Mouse (Mus musculus) brain, embryonic 18.5 days (tissue): Measurements from ENCODE around the gene Actn1.

ENCODE experiments used
- DNase-seq: peaks from one replicate; pipeline ENCODE4 v3.0.0-alpha.2; 2012; ENCODE audit warnings: low read depth, low spot score

The Actn1 gene

DNA sequence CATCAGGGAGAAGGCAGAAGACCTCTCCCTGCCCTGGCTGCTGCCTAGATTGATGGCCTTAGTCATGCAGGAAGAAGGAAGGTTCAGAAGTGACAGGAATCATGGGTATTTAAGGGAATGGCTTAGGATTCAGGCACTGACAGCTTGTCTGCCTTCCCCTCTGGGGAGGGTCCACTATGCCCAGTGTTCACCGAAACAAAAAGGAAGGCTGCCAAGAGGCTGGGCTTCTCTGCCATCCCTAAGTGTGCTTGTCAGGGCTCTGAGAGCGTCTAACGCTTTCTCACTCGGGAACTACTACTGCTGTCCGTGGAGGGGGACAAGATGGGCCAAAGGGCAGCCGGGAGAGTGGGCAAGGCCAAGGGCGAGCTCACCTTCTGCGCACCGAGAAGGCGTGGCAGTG lies 69.3 kb downstream of the Actn1 start:
- DNase-seq = no peak

DNA sequence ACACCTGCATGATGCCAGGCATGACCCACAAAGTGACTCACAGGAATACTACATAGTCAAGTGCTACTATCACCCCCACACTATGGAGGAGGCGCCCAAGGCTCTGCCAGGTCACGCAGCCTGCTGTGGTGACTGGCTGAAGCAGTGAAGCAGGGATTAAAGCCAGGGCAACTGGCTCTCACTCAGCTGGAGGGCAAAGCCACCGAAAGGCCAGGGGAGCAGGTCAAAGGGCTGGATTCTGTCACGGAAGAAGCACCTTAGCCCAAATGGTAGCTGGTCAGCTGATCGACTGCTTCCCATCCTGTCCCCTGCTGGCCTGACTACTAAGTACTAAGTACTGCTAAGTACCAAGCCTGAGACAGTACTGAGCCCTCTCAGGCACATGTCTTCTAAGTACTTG lies 76.1 kb downstream of the Actn1 start:
- no peak for DNase-seq

DNA sequence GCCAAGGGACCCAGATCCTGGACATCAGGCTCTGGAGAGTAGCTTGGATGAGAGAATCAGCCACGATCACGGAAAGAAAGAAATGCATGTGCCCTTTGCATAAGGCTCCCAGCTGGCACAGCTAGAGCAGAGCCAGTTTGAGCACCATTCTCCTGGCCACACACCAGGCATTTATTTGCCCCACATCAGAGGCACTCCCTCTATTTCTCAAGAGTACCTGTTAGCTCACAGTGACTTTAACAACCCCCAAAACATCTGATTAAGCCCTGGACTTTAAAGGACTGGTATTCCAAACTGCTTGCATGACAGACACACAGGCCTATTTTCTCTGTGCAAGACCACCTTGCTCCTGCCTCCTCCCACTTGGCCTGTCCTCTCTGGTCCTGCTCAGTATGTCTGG lies 78.3 kb downstream of the Actn1 start:
- DNase-seq = no peak

DNA sequence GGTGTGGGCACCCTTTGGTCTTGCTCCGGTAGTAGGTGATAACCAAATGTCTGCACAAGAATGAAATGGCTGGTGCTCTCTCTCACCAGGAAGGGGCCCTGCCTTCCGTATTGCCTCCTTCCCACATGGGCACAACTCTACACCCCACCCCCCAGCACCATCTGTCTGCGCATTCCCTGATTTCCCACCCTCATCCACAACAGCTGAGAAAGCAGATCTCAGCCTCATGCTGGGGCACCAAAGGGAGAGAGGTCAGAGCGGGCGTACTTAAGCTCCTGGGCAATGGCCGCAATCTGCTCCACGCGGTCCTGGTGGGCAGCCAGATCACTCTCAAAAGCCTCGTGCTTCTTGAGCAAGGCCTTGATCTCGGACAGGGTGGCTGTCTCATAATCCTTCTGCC lies 82.1 kb downstream of the Actn1 start:
- DNase-seq = no peak

DNA sequence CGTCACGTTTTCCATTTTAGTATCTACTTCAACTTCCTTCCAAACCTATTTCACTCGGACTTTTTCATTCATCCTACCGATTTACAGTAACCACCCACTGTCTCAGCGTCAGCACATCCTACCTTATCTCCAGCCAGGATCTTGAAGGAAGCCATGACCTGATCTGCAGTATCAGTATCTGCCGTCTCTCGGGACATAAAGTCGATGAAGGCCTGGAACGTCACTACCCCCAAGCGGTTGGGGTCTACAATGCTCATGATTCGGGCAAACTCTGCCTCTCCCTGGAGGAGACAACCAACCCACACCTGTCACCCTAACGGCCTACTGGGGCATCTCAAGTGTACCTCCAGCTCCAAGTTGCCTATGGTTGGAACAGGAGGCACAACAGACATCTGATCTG lies 91.4 kb downstream of the Actn1 start:
- DNase-seq = no peak

DNA sequence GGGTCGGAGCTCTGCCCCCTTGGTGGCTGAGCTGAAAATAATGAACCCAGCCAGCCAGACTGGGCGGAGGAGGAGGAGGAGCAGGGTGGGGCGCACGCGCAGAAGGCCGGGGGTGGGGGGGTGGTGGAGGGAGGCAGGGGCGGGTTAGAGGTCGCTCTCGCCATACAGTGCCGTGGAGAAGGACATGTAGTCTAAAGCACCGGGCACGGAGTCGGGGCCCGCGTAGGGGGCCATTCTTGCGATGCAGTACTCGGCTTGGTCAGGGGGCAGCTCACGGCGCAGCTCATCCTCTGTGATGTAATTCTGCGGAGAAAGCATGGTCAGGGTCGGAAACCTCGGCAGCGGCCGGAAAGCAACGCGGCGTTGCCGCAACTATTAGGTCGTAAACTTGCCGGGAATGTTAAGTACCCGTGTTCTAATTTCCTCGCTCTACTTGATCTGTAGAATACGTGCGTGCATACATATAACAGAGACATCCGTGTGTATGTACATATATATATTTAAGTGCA lies 91.9 kb downstream of the Actn1 start:
- peak; percentile 69 for DNase-seq

DNA sequence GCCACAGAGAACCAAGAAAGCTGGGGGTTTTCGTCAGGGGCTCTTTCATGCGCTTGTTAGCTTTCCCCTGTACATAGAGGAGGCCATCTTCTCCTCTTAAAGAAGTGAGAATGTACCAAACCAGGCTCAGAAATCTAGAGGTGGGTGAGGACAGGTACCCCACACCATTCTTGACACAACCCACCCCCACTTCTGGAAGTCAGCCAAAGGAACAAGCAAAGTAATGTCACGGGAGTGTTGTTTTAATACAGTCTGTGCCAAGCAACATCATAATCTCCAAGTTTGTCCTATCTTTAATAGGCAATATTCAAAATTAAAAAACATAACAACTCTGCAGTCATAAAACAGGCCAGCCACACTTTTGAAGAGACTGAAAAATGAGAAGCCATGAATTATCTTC lies 92.8 kb downstream of the Actn1 start:
- DNase-seq = no peak

DNA sequence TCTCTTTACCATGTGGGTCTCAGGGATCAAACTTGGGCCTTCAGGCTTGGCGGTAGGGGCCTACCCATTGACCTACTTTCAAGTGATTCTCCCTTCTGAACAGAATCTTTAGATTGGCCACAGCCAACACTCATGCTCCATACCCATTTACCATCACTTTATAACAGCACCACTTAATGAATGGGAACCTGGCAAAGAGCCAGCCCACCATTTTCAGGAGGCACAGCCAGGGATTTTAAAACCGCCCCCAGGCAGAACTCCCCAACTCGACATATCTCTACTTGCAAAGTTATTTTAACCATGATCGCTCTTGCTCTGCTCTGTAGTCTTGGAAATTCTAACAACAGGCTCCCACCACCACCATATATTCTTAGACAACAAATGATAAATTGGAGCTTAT lies 93.5 kb downstream of the Actn1 start:
- DNase-seq = no peak

DNA sequence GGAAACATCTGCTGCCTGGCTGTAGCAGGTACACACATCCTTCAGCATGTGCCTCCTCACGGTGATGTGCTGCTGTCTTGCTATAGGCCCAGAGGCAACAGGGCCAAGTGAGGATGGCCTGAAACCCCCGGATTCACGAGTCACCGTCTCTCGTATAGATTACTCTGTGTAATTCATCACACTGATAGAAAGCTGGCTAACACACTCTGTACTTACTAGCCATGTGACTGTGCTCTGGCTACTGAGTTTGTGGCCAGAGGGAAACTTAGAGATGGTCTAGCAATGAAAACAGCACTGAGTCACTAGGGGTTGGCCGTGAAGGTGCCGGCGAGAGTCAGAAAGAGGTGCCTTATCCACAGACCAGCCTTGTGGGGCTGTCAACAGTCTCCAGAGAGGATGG lies 95.6 kb downstream of the Actn1 start:
- DNase-seq = no peak

DNA sequence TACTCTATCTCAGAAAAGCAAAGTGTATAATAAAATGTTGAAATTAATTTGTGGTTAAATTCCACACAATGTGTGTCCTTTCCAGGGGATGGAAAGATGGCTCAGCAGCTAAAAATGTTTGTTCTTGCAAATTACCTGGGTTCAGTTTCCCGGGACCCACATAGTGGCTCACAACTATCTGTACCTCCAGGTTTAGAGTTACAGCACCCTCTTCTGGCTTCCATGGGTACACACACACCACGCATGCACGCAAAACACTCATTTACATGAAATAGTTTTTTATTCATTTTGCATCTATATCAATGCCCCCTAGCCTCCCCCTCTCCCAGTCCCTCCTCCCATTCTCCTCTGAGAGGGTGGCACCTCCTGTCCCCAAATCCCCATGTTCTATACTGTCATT lies 97.7 kb downstream of the Actn1 start:
- no peak for DNase-seq

DNA sequence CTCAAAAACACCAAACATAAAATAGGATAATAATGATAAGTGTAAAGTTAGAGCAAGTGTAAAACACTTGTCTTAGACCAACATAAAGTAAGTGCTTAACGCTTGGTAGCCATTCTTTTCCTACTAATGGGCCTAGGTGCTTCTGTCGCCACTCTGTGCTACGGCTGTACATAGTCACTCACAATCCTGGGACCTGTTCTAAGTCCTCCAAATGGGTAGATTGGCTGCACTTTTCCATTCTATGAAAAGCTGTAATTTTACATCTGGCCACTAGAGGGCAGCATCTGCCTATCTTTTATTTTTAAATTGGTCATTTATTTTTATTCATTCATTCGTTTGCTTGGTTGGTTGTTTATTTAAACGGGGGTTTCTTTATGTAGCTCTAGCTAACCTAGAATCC lies 102.5 kb downstream of the Actn1 start:
- DNase-seq = no peak

DNA sequence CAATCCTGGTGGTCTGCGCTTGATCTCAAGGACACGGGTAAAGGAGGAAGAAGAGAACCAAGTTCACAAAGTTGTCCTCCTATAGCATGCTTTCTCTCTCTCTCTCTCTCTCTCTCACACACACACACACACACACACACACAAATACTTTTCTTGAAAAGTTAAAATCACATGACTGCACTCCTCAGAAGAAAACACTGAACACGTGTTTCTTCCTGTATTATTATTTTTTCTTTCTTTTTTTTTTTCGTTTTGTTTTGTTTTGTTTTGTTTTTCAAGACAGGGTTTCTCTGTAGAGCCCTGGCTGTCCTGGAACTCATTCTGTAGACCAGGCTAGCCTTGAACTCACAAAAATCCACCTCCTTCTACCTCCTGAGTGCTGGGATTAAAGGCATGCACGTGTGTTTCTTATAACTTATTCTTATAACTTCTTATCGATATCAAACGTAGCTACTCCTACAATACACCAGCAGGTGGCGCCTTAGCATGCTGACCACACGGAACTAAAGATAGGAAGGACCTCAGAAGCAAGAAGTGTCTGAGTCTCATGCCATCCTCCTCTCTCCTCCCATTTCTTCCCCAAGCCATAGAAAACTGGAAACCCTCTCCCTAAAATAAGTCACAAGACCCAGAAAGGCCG lies 106.4 kb downstream of the Actn1 start:
- DNase-seq = no peak

DNA sequence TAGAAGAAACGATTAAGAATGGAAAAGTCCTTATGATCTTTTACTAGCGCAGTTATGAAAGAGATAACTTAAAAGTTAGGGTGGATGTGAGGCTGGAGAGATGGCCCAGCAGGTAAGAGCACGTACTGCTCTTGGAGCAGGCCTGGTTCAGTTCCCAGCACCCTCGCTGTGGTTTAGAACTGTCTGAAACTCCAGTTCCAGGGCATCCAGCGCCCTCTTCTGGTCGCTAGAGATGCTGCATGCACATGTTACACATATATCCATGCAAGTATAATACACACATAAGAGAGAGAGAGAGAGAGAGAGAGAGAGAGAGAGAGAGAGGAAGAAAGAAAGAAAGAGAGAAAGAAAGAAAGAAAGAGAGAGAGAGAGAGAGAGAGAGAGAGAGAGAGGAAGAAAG lies 107.1 kb downstream of the Actn1 start:
- DNase-seq = no peak

DNA sequence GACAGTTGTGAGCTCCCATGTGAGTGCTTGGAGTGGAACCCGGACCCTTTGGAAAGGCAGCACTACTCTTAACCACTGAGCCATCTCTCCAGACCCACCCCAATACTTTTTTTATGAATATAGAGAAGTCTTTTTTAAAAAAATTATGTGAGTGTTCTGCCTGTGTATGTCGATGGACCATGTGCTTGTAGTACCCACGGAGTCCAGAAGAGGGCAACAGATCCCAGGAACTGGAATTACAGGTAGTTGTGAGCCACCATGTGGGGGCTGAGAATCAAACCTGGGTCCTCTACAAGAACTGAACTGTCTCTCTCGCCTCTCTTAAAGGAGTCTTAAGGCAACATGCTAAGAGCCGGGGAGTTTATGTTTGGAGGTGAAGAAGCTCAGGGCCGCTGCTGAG lies 108.3 kb downstream of the Actn1 start:
- no peak for DNase-seq

DNA sequence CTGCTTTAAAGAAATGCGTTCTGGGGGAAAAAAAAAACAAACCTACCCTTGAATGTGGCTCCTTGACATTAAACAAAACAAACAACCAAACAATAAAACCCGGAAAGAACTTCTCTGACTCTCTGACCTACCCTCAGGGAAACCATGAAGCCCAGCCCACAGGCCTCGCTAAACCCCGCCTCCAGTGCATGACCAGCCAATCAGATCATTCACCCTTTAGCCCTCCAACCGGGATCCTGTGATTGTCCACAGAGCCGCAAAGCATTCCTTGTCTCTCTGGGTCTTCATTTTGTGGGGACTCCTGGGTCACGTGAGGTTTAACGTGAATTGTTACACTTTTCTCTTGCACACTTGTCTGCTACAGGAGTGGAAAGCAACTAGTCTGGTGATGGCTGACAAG lies 109.5 kb downstream of the Actn1 start:
- DNase-seq = no peak

DNA sequence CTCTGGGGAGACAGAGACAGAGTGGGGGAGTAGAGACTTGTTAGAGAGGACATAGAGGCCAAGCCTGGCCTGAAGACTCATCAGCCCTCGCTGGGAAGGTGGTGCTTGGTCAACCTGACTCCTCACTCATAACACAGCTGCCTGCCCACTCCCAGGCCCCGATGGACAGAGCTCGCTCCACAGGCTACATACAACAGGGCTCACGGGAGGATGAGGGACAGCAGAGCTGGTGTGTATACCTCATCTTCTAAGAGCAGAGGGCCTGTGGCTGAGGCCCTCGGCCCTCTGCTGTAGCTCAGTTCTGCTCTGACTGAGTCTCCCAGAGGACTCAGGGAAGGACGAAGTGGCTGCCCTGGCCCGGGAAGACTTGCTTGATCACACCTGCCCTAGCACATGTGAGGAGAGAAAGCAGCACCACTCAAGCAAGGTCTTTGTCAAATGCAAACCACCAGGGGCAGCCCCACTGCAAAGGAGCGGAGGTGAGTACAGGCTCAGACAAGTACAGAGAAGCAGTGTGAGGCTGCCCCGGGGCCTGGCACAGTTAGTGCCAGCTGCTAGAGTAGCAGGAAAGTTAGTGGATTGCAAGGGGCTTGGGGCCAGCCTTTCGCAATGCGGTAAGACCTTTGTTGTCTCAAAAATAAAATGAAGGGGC lies 112.5 kb downstream of the Actn1 start:
- DNase-seq = no peak

DNA sequence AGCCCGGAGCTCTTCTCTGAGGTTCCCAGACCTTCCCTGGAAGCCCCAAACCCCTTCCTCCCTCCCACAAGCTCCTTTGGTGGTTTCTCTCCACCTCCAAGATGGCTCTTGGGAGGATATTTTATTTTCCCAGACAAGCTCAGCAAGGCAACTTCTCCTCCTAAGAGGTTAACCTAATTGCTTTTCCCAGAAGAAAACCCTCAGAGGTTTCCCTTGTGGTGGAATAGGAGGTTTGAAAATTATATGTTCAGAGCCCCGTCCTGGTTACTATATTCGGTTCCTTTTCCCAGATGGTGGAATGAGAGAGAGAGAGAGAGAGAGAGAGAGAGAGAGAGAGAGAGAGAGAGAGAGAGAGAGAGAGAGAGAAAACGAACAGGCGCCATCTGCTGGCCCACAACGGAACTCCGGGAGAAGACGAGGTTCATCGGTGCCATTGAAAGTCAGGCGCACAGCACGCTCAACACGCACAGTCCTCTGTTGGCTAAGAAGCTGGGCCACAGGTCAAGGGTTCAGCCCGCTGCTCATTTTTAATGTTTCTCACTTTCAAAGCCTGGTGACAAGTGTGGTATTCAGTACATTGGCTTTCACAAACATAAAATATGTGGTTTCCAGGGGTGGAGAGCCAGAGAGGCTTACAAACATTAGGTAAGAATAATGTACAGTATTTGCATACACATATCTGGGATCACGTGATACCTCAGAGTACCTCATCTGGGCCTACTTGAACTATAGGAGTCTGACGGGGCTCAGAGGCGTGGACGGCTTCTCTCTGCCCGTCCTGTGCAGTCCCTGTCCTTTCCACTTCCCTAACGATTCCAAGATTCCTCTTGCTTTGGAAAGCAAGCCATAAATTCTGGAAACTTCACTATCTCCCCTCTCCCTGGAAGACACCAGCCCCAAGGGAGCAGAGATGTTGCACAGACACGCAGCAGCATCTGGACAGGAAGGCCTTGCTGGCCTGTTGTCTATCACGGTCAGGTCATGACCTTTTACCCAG lies 113.6 kb downstream of the Actn1 start:
- DNase-seq = peak; percentile 55

DNA sequence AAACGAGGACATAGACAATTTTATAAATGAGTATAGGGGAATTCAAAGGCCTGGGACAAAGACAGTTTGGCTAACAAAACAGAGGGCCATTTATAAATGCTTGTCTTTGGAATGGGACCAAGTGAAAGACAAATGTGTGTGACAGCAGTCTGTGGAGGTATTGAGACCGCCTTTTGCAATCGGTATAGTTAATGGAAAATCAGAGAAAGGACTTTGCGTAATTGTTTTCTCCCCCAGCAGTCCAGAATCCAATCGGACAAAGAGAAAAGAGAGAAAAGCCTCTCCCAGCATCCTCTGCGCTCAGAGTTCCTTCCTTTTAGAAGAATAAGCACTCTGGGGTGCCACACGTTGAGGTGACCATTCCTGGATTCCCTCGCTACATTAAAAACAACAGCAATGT lies 114.8 kb downstream of the Actn1 start:
- no peak for DNase-seq

DNA sequence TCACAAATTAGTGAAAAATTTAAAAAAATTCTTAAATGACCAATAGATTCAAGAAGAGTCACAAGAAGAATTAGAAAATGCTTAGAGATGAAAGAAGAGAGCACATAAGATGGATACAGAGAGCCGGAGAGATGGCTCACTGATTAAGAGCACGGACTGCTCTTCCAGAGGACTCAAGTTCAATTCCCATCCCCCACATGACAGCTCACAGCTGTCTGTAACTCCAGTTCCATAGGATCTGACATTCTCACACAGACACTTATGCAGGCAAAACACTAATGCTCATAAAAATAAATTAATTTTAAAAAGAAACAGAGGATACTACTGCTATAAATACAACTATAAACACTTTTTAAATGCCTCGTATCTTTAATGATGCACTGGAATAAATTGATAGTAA lies 115.3 kb downstream of the Actn1 start:
- no peak for DNase-seq

DNA sequence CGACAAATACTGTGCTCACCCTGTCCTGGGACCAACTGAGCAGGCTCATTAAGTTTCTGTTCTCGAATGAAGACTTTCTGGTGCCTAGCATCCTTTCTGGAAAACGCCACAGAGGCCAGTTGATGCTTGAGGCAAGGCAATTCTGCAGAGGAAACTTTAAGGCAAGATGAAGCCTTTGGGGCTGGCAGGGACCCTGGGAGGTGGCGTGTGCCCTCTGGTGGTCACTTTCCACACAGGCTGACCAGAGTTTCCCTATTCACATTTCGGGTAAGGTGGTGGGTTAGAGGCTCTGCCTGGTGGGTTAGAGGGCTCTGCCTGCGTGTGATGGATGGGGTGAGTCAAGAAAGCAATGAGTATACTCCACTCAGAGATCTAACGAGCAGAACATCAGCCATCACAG lies 118.7 kb downstream of the Actn1 start:
- no peak for DNase-seq

DNA sequence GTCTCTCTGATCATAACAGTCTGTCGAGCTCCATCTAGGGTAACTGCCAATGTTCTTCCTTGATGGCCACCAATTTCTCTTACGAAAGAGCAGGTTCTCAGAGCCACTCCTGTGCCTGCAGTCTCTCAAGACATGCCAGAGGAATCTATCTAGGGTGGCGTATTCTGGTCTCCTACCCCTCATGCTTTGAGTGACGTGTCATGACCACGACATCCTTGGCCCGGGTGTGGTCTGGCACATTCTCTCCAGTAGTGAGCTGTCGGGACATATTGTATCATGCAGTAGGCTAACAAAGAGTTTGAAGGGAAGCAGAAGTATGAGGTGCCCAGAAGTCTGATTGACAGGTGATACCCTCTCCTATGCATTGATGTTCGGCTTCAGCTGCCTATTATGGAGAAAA lies 119.2 kb downstream of the Actn1 start:
- DNase-seq = no peak

DNA sequence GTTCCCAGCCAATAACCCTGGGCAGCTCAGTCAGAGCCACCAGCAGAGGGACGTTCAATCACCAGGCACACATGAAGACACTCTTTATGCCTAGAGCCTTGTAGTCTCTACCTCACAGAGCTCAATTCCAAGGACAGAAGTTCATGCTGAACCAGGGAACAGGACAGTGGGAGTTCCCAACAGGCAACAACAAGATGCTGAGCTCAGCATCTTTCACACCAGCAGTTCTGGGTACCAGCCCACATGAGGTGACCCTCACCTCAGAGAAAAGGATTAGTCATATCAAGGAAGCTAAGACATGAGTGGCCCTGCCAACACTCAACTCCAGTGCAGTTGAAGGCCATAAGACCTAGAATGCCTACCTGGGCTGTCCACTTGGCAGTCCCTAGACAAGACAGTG lies 122.4 kb downstream of the Actn1 start:
- DNase-seq = no peak

DNA sequence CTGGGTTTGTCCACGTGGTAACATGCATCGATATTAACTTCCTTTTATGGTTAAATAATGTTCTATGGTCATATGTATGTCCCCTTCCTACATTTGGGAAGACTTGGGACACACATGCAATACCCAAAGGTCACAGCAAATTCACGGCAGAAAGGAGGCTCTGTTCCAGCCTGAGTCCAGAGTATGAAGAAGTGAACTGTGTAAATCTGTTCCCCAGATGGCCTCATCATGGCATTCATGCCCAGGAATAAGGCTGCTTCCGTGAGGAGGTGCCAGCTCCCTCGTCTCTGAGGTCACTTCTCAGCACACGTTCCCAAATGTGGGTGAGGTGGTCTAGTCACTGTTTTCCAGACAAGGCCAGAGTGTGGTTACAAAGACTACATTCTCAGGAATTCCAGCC lies 122.9 kb downstream of the Actn1 start:
- DNase-seq = no peak
